Mouse (Mus musculus): ENCODE results near the gene Ccdc175.

Gene Ccdc175

DNA sequence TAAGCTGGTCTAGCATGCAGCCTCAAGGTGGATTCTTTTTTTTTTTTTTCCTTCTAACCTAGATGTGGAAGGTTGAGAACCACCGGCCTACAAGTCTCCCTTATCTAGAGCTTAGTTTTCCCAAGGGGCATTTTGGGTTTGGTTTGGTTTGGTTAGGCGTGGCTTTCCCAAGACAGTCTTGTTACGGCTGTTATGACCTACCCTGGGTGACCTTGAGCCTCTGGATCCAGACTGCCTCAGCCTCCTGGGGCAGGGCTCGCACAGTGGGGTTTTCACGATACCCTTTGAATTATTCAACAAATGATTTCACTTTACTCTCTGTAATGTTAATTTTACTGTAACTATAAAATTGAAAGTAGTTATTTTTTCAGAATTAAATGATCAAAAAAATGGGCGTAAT lies 82.1 kb downstream of the Ccdc175 start:
- no peak for DNase-seq (ENCODE audit: low read depth, low spot score)

DNA sequence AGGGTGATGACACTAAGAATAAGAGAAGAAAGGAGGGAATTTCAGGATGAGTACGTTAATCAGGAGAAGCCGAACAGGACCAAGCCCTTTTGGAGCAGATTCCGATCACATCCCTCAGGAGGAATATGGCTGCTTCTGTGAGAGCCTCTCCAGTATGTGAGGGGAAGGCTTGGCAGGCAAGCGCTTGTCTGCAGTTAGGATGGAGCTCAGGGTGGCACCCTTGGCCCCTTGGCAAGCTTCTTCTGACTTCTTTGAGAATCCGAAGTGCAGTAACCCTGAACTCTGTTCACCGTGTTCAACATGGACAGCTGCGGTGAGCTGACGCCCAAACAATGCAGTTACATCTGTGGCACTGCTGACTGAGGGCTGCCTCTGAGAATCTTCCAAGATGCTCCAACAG lies 87.9 kb downstream of the Ccdc175 start:
- DNase-seq (ENCODE audit: low read depth, low spot score): no peak

DNA sequence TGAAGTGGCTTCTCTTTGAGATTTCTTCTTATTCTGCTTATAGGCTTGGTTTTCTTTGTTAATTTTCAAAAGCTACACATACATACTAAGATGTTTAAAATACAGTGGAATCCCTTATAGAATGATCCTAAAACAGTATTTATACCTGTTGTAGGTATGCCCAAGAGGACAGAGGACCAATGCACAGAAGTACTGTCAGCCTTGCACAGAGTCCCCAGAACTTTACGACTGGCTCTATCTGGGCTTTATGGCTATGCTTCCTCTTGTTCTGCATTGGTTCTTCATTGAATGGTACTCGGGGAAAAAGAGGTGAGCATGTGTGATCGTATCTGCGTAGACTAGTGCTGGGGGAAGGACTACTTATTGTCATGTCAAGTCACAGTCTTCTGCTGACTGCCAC lies 95.0 kb downstream of the Ccdc175 start:
- DNase-seq (ENCODE audit: low read depth, low spot score): no peak

DNA sequence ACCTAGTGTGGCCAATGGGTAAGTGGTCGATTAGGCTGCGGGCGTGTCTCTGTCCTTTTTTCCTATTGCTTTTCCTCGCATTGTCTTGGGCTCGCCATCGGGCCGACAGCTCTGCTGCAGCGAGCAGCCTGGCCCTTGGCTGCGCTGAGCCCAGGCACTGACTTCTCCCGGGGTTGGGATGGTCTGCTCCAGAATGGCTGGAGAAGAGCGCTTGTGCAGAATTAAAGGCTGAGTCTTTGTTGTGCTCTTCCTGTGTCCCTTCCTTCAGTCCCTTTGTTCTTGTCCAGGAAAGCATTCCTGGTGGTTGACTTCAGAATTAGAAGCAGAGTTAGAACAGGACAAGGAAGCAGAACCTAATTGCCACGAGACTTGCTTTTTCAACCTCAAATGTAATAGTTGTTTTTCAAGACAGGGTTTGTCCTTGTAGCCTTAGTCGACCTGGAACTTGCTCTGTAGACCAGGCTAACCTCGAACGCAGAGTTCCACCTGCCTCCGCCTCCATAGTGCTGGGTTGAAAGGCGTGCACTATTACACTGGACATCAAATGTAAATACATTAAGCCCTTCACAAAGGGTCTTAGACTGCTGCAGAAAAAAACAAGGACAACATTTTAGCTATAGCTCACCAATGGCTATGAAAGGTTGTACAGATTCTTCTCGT lies 98.5 kb downstream of the Ccdc175 start:
- DNase-seq (ENCODE audit: low read depth, low spot score): no peak

DNA sequence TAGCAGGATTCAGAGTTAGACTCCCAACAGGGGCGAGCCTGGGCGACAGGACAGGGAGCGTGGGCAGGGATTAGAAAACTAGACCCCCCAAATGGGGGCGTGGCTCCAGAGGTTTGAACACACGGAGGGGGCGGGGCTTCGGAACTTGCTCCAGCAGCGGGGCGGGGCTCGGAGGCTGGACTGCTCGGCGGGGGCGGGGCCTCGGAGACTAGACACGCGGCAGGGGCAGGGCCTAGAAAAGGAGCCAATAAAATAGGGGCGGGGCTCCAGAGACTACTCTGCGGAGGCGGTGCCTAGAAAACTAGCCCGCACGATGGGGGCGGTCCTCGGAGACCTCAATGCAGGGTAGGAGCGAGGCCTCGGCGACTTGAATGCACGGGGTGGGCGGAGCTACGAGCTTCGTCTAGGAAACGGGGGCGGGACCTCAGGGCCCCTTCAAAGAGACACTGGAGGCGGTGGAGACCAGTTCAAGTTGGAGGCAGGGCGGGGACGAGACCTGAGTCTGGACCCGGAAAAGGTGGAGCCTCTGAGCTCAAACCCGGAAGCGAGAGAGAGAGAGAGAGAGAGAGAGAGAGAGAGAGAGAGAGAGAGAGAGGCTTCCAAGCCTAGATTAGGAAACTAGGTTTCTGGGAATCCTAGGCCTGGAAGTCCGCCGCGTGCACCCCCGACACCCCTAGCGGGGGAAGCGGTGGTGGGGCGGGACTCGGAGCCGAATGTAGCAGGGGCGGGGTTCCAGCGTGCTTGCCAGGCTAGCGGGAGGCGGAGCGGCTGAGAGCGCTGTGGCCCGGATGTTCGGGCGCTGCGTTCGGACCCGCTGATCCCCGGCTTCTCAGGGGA lies 99.3 kb downstream of the Ccdc175 start, which contains the start of the genes L3hypdh and Jkamp:
Gene L3hypdh (minus strand): TSS at position 111 of the 837 bp plus-strand sequence.
Gene Jkamp (plus strand): TSS at position 261 of the 837 bp plus-strand sequence.
- peak; percentile 97 for DNase-seq (ENCODE audit: low read depth, low spot score)

DNA sequence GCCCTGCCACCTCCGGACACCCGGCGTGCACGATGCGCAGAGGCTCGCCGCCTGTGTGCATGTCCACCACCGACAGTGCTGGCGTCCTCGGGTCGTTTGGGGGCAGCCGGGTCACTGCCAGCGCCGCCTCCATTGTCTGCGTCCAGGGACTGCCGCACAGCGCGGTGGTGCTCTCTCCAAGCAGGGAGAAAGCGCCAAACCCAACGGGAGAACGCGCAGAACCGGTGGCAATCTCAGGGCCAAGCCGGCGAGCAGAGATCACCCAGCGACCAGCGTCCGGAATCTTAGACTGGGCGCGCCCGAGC lies 99.9 kb downstream of the Ccdc175 start:
- no peak for DNase-seq (ENCODE audit: low read depth, low spot score)

DNA sequence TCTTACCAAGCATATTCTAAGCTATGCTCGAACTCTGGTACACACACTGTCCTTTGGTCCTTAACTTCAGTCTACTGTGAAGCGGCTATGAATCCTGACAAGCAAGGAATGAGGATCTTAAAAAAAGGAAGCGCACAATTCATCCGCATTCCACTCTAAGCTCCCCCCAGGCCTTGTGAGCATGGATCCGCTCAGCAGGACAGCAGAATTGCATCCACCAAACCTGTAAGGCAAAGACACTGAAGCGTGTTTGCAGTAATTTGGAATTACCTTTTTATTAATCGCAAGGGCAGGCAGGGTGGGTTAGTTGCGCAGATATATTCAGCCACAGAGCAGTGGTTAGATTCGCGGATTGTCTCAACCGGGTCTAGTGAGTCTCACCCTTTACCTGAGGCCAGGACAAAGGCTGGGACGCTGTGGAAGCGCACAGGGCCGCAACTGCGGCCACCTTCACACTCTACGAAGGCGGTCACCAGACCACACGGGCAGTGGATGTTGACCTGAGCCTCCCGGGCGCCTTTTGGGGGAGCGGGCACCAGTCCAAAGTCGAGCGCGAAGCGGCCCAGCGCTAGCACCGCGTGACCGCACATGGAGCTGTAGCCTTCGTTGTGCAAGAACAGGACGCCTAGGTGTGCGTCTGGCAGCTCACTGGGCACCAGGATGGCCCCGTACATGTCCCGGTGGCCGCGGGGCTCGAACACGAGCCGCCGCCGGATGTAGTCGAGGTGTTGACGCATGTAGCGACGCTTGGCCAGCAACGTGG lies 100.4 kb downstream of the Ccdc175 start:
- DNase-seq (ENCODE audit: low read depth, low spot score): no peak

DNA sequence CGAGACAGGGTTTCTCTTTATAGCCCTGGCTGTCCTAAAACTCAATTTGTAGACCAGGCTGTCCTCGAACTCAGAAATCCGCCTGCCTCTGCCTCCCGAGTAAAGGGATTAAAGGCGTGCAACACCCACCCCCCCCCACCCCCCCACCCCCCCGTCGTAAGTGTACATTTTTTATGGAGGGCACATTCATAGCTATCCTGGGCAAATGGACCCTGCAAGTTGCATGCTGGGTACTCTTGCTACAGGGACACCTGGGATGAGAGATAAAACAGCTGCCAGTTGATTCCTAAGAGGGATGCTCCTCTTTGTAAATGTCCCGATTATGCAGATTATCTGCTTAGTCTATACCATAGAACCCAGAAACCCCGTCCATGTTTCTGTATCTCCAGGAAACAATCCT lies 101.6 kb downstream of the Ccdc175 start:
- no peak for DNase-seq (ENCODE audit: low read depth, low spot score)

DNA sequence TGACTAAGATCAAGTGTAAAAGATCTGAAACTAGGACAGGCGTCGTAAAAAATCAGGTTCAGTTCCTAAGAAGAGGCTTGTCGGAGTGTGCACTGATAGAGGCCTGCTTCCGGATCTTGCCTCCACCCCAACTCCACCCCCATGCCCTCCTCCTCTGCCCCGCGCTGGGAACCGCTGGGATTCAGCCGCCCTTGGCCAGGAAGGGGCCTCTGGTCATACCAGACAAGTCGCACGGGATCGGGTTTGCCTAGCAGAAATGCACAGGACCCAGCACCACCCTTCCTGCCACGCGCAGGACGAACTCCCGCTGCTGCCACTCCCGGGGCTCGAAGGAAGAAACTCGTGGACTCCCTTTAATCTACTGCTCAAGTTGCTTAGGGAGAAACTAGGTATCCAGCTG lies 102.5 kb downstream of the Ccdc175 start:
- DNase-seq (ENCODE audit: low read depth, low spot score): no peak

DNA sequence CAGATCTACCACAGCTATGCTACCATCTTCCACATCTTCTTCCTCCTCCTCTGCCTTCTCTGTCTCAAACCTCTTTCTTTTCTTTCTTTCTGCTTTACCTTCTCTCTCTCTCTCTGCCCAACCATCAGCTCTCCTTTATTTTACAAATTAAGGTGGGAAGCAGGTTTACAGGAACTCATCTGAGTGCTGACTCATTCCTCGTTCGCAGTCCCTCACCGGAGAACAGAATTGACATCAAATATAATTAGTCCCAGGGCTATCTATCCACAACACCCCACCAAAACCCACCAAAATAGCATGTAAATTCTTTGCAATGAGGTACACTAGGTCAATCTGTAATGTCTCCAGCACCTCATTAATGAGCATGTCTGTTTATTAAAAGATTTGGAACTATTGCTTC lies 102.9 kb downstream of the Ccdc175 start:
- no peak for DNase-seq (ENCODE audit: low read depth, low spot score)

DNA sequence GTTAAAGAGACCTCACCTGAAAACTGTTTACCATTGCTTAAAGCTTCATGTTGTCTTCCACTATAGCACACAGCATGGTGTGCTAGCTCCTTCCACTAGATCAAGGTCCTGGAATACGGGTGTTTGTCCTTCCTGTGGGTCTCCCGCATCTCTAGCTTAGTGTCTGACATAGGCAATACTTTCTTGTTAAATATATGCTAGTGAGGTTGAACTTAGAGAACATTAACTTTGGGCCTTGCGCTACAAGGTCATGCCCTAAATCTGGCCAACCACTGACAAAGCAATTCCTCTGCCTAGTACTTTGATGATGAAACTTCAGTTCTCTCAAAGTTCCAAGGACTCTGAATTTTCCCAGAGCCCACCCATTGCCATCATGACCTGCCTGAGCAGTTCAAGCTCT lies 106.6 kb downstream of the Ccdc175 start:
- no peak for DNase-seq (ENCODE audit: low read depth, low spot score)

DNA sequence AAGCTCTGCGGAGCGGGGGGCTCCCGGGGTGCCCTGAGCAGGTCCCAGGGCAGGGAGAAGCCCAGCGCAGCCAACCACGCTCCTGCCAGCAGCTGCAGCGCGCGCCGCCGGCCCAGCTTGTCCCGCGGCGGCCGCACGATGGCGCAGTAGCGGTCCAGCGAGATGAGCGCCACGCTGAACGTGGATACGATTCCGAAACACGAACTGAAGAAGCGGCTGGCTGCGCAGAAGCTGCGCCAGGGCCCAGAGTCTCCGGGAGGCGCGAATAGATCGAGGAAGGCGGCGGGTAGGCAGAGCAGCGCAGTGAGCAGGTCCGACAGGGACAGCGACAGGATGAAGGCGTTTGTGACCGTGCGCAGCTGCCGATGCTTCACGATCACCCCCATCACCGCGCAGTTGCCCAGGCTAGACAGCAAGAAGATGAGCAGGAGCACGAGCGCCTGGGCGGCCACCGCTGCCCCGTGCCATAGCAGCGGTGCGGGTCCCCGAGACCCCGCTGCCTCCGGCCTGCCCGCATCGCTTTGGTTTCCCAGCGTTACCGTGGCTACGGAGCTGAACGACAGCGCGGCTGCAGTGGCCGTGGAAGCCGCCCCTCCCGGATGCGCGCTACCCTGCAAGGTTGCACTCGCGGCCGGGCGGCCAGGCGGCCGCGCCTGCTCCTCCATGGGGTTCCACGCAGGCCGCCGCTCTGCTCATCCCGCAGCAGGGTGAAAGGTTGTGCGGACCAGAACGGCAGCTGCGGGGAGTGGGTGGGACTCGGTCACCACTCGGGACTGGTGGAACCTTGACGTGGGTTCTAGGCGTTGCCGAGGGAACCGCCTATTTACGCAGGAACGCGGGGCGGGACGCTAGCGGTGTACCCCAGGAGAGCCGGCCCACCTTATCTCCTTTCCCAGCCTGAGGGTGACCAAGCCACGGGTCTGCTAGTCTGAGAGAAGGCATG lies 114.2 kb downstream of the Ccdc175 start, which contains the start of gene Gpr135:
Gene Gpr135 (minus strand): TSS at position 799 of the 943 bp plus-strand sequence.
- DNase-seq (ENCODE audit: low read depth, low spot score): peak; percentile 64

DNA sequence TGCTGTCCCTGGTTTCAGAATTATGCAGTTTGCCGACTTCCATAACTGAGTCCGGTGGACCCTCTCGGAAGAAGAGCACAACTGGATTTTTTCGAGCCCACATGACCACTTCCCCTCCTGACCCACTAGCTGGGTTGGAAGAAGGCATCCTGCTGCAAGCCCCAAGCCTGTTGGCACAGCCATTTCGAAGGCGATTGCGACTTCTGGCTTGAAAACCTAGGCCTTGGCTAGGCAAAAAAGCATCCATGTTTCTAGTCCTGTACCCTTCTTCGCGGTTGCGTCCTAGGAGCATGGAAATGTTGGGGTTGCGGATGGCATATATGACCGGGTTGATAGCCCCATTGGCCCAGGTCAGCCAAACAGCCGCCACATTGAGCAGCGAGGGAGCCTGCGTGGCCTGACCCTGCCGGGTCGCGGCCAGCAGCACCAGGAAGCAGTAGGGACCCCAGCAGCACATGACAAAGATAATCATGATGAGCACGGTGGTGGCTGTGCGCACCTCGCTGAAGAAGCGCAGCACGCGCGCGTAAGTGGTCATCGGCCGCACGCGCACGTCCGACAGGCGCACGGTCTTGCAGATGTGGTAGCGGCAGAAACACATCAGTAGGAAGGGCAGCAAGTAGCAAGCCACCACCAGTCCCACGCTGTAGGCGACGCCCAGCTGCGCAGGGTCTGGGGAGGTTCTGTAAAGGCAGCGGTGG lies 115.1 kb downstream of the Ccdc175 start:
- no peak for DNase-seq (ENCODE audit: low read depth, low spot score)

DNA sequence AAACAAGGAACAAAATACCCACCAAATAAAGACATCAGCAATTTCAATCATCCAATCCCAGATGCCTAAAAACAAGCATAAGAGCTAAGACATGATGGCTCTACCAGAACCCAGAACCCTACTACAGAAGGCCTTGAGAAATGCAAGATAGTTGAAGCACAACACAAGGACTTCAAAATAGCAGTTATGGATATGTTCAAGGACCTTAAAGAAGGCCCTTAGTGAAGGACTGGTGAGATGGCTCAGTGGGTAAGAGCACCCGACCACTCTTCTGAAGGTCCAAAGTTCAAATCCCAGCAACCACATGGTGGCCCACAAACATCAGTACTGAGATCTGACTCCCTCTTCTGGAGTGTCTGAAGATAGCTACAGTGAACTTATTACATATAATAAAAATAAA lies 127.0 kb downstream of the Ccdc175 start:
- DNase-seq (ENCODE audit: low read depth, low spot score): no peak

DNA sequence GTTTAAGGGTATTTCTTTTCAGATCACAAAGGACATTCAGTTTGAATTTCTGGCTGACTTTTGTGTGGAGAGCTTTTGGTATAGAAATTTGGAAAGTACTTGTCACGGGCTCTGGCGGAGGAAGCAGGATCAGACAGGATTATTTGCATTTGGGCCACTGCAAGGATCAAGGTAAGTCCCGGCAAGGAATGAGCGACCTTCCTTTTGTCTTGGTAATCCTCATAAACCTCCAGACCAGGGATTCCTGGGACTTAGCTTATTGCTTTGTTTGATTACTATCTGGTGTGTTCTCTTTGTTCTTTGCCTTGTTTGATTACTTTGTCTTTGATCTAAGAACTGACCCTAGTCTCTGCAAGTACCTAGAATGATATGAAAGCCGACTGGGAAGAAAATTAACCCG lies 131.0 kb downstream of the Ccdc175 start:
- no peak for DNase-seq (ENCODE audit: low read depth, low spot score)

DNA sequence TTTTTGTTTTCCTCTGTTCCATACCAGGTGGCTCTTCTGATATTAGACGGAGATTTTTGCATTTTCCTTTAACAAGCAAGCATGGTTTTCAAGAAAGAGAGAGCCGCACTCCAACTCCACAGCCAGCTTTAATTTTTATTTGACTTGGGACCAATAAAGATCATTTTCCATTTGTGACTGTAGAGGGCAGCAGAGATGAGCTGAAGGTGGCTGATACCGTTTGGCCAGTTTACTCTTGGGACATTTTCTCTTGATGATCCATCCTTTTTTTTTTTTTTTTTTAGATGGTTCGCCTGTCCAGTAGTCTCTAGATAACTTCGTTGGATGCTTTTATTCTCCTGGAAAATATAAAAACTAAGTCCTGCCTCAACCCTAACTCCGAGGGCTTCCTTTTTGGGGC lies 131.5 kb downstream of the Ccdc175 start:
- DNase-seq (ENCODE audit: low read depth, low spot score): no peak

DNA sequence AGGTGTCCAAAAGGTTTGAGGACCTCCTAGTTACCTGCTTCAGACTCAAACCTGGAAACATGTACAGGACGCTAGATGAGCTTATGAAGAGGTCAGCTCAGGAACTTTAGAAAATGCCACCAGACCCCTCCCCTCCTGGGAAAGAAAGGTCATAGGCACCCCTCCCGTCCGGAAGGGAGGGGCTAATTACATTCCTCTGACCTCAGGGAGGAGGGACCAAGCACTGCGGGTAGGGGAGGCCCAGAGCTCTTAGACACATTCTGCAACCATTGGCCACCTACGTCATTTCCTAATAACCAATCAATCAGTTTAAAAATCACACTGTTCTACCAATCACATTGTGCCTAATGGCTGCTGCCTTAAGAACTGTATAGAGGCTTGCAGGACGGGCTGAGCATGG lies 132.3 kb downstream of the Ccdc175 start:
- DNase-seq (ENCODE audit: low read depth, low spot score): no peak
